Mouse (Mus musculus): ENCODE results near the gene Slc4a4. TPM values are rescaled to one million over a fixed set of nuclear protein-coding genes. Genes with fewer than 3 reads are reported as not detected.

Slc4a4 gene
- total RNA-seq, 2 experiments from 2014 or later, result not detected

DNA sequence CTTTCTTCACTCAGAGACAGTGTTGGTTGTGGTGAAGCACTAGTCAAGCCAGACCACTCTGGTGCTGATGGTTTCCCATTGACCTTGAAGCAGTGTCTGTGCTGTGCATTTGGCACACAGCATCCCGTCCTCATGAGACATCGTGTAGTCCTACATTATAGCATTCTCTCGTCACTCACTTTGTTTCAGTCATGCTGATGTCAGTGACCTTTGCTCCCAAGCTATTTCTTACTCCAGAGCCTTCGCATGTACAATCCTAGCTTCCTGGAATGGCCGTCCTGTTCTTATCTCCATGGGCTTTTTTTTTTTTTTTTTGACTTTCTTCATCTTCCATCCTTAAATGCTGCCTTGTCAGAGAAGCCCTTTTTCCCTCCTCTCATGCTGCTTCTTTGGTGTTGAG, 71.1 kb downstream of the Slc4a4 start:
- ATAC-seq (replicated peaks; ENCODE audit: low FRiP score, poor library complexity, severe bottlenecking), result no peak

DNA sequence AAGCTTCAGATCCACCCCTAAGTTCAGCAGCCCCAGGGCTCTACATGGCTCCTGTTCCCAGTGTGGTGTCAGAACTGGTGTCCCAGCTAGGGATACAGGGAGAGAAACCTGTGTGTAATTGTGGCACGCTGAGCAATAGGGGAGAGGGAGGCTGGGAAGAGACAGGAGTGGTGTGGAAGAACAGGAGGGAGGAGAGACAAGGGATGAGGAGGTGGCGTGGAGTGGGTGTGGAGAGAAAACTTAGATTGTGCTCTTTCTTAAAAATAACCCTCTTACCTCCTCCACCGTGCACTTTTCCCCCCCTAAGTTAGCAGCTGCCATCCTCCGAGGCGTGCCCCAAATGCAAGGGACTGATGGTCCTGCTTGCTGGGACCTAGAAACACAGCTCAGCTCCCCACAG, 72.3 kb downstream of the Slc4a4 start:
- no peak for ATAC-seq (replicated peaks; ENCODE audit: low FRiP score, poor library complexity, severe bottlenecking)

- ATAC-seq (replicated peaks; ENCODE audit: low FRiP score, poor library complexity, severe bottlenecking), result no peak
Observed at GRCm38 (mm10) chr5:88959412-88959811, 72.8 kb downstream of the Slc4a4 start.

DNA sequence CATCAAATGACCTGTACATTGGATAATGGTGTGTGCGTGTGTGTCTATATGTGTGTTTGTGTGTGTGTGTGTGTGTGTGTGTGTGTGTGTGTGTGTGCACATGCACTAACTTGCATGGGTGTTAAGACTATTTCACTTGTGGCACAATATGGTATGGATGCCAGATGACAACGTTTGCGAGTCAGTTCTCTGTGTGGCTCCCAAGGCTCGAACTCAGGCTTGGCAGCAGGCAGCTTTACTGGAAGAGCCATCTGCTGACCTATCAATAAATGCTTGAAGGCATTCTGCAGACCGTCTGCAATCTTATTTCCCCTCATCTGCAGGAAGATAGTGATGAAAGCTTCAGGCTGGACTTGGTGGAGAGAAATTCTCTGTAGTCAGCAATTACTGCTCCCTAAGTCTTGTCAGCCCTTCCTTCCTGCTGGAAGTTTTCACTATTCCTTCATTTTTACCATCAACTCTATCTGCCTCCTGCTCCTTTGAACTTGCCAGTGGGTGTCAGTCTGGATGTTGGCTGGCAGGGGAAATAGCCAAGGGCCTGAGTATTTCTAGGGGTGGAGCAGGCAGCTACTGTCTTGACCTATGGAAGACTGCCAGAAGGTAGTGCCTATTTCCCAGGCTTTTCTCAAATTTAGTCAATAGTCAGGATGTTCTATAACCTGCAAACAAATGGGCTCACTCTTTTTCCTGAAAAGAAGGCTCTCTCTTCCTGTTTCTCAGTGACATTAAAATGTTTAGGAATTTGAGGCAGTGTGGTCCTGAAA, 73.9 kb downstream of the Slc4a4 start:
- no peak for ATAC-seq (replicated peaks; ENCODE audit: low FRiP score, poor library complexity, severe bottlenecking)

DNA sequence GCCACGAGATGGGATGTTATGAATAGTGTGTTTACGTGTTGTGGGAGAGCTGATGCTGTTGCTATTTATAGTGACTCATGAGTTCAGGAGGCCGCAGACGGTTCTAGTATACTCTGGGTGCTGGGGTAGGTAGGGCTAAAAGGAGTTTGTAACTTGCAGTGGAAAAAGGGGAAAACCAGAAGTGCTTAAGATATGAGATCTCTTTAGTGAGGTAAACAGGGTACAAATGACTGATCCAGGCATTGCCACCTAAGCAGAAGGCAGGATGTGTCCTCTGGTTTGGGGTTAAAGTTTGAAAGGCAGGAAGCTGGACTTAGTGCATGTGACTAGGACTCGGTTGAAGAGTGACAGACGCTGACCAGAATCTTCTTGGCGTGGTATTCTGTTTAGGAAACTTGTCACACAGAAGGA, 74.7 kb downstream of the Slc4a4 start:
- ATAC-seq (replicated peaks; ENCODE audit: low FRiP score, poor library complexity, severe bottlenecking), result no peak

- ATAC-seq (replicated peaks; ENCODE audit: low FRiP score, poor library complexity, severe bottlenecking), result no peak
Observed at GRCm38 (mm10) chr5:88964685-88965290, 78.2 kb downstream of the Slc4a4 start.

DNA sequence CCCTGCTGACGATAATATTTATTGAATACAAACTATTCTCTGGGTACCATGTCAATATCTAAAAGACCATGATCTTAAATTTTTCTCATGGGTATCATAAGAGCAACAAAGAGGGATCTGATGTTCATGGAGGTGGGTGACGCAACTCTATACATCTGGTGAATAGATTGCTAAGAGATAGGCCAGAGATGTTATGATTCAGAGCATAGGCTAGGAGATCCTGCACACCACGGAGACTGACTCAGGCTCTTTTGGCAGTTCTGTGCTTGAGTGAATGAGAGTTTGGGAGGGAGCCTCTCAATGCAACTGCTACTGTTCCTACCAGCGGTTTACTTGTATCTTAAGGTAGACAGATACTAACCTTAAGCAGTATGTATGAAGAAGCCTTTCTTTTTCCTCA, 79.9 kb downstream of the Slc4a4 start:
- ATAC-seq (replicated peaks; ENCODE audit: low FRiP score, poor library complexity, severe bottlenecking), result no peak

DNA sequence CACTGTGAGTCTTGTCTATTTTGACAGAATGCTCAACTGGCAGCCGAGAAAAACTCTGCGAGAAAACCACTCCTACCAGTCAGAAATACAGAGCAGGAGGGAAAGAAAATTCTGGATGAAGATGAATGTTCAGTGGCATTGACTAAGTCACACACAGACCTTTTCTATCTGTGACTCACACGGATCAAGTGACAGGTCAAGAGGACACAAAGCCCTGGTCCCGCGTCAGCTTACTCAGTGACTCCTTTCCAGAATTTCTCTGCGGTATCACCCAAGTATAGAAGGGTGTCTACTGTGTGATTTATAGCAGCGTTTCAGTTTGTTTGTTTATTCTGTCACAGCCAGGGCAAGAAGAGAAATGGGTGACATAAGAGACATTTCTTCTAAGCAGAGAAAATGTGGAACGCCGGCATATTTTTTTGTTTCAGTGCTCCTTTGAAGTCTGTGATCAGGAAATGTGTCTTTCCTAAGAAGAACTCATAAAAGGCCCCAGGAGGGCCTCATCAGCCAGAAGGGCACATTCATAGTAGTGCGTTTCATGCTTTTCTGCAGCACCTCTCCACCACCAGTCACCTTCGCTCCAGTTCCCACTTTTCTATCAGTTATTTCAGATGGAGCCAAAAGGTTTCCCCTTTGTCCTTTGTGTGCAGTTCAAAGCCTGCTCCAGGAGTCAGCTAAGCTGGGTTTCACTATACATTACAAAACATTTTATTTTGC, 82.5 kb downstream of the Slc4a4 start:
- no peak for ATAC-seq (replicated peaks; ENCODE audit: low FRiP score, poor library complexity, severe bottlenecking)

DNA sequence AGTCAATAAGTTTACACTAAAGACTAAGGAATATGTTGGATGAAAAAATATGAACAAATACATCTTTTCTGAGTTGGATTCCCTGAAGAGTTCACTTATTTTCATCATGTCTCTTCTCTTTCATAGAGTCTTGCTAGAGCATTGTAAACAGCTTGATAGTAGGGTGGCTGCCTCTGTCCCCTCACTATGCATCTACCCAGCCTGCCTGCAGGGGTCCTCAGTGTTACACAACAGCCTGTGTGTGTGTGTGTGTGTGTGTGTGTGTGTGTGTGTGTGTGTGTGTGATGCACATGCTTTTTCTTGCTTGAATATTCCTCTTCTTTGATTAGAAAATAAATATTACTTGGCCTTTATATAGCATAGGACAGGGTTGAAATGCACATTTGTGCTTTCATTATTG, 84.9 kb downstream of the Slc4a4 start:
- no peak for ATAC-seq (replicated peaks; ENCODE audit: low FRiP score, poor library complexity, severe bottlenecking)

GRCm38 (mm10) chr5:88972277-88972676, 85.7 kb downstream of the Slc4a4 start:
- no peak for ATAC-seq (replicated peaks; ENCODE audit: low FRiP score, poor library complexity, severe bottlenecking)

- ATAC-seq (replicated peaks; ENCODE audit: low FRiP score, poor library complexity, severe bottlenecking), result no peak
Observed at GRCm38 (mm10) chr5:88973130-88973529, 86.5 kb downstream of the Slc4a4 start.

- ATAC-seq (replicated peaks; ENCODE audit: low FRiP score, poor library complexity, severe bottlenecking), result no peak
Observed at GRCm38 (mm10) chr5:88975694-88976093, 89.1 kb downstream of the Slc4a4 start.

DNA sequence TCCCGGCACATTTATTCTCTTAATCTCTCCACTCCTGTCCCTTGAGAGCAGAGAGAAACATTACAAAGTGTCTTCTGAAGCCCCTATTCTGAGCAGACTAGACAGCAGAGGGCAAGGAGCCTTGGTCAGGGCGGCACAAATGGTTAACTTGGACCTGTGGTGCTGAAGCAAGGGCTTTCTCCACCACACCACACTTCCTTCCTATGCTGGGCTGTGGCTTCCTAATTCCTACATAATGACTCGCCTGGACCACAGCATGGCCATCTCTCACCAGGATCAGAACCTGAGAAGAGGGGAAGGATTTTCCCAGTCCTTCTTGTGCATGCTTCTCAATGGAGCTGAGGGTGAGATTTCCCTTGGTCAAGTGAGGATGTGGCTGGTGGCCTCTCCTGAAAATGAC, 89.8 kb downstream of the Slc4a4 start:
- ATAC-seq (replicated peaks; ENCODE audit: low FRiP score, poor library complexity, severe bottlenecking), result no peak

- ATAC-seq (replicated peaks; ENCODE audit: low FRiP score, poor library complexity, severe bottlenecking), result no peak
Observed at GRCm38 (mm10) chr5:88980740-88981139, 94.1 kb downstream of the Slc4a4 start.

DNA sequence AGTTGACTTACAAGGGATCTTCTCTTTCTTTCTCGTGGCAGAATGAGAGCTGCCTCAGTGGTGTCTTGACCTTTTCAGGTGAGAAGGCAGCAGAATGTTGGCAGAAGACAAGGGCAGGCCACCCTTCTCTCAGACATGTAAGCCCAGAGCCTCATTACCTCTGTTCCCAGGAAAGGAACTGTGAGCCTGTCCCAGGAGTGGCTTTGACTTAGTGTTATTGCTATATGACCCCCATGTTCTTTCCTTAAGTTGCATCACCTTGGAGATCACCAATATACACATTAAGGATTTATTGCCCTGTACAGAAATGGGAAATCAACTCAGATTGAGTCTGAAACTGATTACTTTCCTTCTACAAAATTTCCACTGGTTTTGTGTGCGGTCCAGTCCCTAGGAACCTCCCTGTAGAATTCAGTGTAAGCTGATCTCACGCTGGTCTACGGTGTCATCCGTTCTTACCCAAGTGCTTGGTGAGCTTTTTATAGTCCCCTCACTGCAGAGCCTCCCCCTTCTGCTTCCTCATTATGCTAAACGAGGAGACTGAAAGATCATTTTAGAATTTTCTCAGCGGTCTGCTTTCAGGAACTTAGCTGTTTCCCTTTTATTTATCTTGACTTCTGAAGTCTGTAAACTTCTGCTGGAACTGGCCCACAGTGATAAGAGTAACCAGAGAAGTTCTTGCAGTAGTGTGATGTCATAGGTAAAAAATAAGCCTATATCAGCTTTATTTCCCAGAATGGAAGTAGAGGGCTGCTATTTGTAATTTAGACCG, 94.8 kb downstream of the Slc4a4 start:
- no peak for ATAC-seq (replicated peaks; ENCODE audit: low FRiP score, poor library complexity, severe bottlenecking)

GRCm38 (mm10) chr5:88982040-88982736, 95.6 kb downstream of the Slc4a4 start:
- no peak for ATAC-seq (replicated peaks; ENCODE audit: low FRiP score, poor library complexity, severe bottlenecking)

DNA sequence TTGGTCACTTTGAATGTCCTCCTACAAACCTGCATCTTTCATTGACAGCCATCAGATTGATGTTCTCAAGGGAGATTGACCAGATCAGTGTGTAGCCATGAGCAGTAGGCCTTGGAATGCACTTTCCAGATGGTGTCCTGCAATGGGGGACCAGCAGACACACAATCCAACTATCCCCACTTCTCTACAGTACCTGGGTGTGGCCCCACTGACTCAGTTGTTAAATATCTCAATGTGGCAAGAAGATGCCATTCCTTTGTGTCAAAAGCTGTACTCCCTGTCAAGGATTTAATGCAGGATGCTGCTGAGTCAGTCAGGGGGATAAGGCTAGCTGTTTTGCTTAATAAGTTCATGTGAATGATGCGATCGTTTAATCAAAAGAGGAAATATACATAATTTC, 96.6 kb downstream of the Slc4a4 start:
- ATAC-seq (replicated peaks; ENCODE audit: low FRiP score, poor library complexity, severe bottlenecking), result no peak

GRCm38 (mm10) chr5:88983652-88984051, 97.0 kb downstream of the Slc4a4 start:
- no peak for ATAC-seq (replicated peaks; ENCODE audit: low FRiP score, poor library complexity, severe bottlenecking)

DNA sequence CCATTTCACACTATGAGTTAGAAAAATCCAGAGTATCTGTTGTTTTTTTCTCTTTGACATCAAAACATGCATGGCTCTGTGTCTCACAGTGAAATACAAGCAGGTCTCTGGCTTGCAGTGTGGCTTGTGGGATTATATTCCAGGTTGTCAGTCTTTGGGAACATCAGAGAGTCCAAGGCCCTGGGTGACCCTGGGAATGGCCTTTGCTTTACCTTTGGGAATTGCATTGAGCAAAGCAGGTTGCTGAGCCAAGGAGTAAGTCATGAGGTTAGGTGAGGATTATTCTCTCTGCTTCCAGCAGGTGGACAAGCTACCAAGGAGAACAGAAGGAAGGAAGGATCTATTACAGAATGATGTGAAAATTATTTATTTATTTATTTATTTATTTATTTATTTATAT, 102.4 kb downstream of the Slc4a4 start:
- ATAC-seq (replicated peaks; ENCODE audit: low FRiP score, poor library complexity, severe bottlenecking), result no peak

All from erythroblast, adult 5-6 weeks (primary cell).